Mouse (Mus musculus) stomach, postnatal 0 days (tissue): ENCODE measurements at regions not wholly inside any gene's neighbourhood (a gene's known extent, or its start where the extent isn't known, plus 50 kb on each side); places are given as distances from the start of the nearest gene placed in this dataset.

Experiments used
- CTCF ChIP-seq: IDR thresholded peaks from 2 replicates; pipeline ENCODE4 v1.5.1; 2016; ENCODE audit warnings: antibody characterized with exemption, low read depth, mild to moderate bottlenecking, moderate library complexity
- EP300 ChIP-seq: optimal IDR thresholded peaks from 2 replicates; pipeline ENCODE3; 2016; ENCODE audit warnings: antibody characterized with exemption

DNA sequence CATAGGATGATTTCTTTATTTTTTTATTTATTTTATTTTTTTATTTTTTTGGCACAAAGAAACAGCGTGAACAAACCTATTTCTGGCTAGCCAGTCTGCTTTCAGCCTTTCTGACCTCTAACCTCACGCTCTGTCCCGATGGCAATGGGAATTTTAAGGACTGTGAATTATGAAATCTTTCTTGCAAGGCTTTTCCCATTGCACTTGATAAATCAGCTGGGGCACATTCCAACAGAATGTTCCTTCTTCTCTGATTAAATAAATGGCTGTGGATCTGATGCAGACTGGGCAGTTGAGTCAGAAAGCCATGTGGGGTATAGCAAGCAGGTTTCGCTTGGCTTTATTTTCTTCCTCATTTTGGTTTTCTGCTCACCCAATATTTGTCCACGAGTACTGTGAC, 1324.2 kb upstream of the Zeb2 start:
- TF ChIP-seq EP300 (no peak), CTCF (no peak)
